Mouse (Mus musculus): ENCODE results near the gene Hand1. TPM values are rescaled to one million over a fixed set of nuclear protein-coding genes. Genes with fewer than 3 reads are reported as not detected.
"Not testable (repeated sequence)": the region's sequence is repeated elsewhere in the genome, so short reads cannot be mapped to it uniquely, and the experiment has no call there.

Hand1 gene
- polyA plus RNA-seq (2017; shearing (Covaris generic)), result not detected

- ATAC-seq, result no peak
These were observed at the start of gene Hand1 for GRCm38 (mm10) chr11:57832552-57833201. Gene Hand1 (minus strand): TSS chr11:57832818.

GRCm38 (mm10) chr11:57876157-57876556 lies 43.5 kb upstream of the Hand1 start:
- no peak for ATAC-seq

- no peak for ATAC-seq
These were observed 40.4 kb upstream of the Hand1 start for GRCm38 (mm10) chr11:57873014-57873413.

GRCm38 (mm10) chr11:57868753-57869460 lies 36.3 kb upstream of the Hand1 start:
- no peak for ATAC-seq

GRCm38 (mm10) chr11:57866466-57866865 lies 33.8 kb upstream of the Hand1 start:
- ATAC-seq, result no peak

- ATAC-seq, result no peak
These were observed 32.0 kb upstream of the Hand1 start for GRCm38 (mm10) chr11:57864577-57864976.

- ATAC-seq, result no peak
These were observed 29.5 kb upstream of the Hand1 start for GRCm38 (mm10) chr11:57862088-57862487.

GRCm38 (mm10) chr11:57857709-57858108 lies 25.1 kb upstream of the Hand1 start:
- ATAC-seq, result no peak

- no peak for ATAC-seq
These were observed 21.0 kb upstream of the Hand1 start for GRCm38 (mm10) chr11:57853571-57853970.

- no peak for ATAC-seq
These were observed 18.3 kb upstream of the Hand1 start for GRCm38 (mm10) chr11:57850931-57851330.

GRCm38 (mm10) chr11:57850298-57850697 lies 17.7 kb upstream of the Hand1 start:
- no peak for ATAC-seq

- no peak for ATAC-seq
These were observed 14.8 kb upstream of the Hand1 start for GRCm38 (mm10) chr11:57847396-57847795.

- not testable (repeated sequence) for ATAC-seq
These were observed 14.1 kb upstream of the Hand1 start for GRCm38 (mm10) chr11:57846421-57847363.

- ATAC-seq, result no peak
These were observed 8.8 kb upstream of the Hand1 start for GRCm38 (mm10) chr11:57841391-57841790.

GRCm38 (mm10) chr11:57840986-57841385 lies 8.4 kb upstream of the Hand1 start:
- ATAC-seq, result no peak

- ATAC-seq, result no peak
These were observed 5.5 kb upstream of the Hand1 start for GRCm38 (mm10) chr11:57837861-57838680.

- ATAC-seq, result no peak
These were observed 4.5 kb upstream of the Hand1 start for GRCm38 (mm10) chr11:57836872-57837680.

GRCm38 (mm10) chr11:57836401-57836800 lies 3.8 kb upstream of the Hand1 start:
- ATAC-seq, result no peak

GRCm38 (mm10) chr11:57835931-57836330 lies 3.3 kb upstream of the Hand1 start:
- no peak for ATAC-seq

GRCm38 (mm10) chr11:57835331-57835730 lies 2.7 kb upstream of the Hand1 start:
- ATAC-seq, result no peak

GRCm38 (mm10) chr11:57834031-57834430 lies 1.4 kb upstream of the Hand1 start:
- no peak for ATAC-seq
